Mouse (Mus musculus) layer of hippocampus, postnatal 25 days (tissue): ENCODE data around the gene Izumo1r. TPM values are rescaled to one million over a fixed set of nuclear protein-coding genes. Genes with fewer than 3 reads are reported as not detected.

Source experiments
- total RNA-seq, 2 experiments: library from RNA; stranded (reverse); gene quantifications; 2 replicates each; pipeline ENCODE4 v1.2.3; 2021

The Izumo1r gene
- total RNA-seq, 2 experiments from 2014 or later: not detected

Other genes starting within 250 kb of the Izumo1r start
- not detected for gene Piwil4, start 163.2 kb downstream of the Izumo1r start, total RNA-seq
- gene Fut4, start 151.6 kb downstream of the Izumo1r start, total RNA-seq: under 1 TPM; 0.14 to 0.20 TPM
- under 1 TPM in 1 of 2 experiments, not detected in 1; 0.42 TPM for gene 1700012B09Rik, start 132.9 kb downstream of the Izumo1r start, total RNA-seq
- 10 to 100 TPM in 1 of 2 experiments, 1 to 10 TPM in 1; 9.8 to 10.9 TPM for gene Mre11a, start 119.3 kb downstream of the Izumo1r start, total RNA-seq
- 10 to 100 TPM; 13.2 to 16.4 TPM for gene Ankrd49, start 119.1 kb downstream of the Izumo1r start, total RNA-seq
- gene Gpr83, start 43.7 kb downstream of the Izumo1r start, total RNA-seq: 10 to 100 TPM; 13.8 to 13.9 TPM
- 10 to 100 TPM; 35.4 to 41.6 TPM for gene Panx1, start 141.5 kb upstream of the Izumo1r start, total RNA-seq
- not detected for gene Hephl1, start 208.2 kb upstream of the Izumo1r start, total RNA-seq